Mouse (Mus musculus): ENCODE measurements around the gene Akr1c21.
A peak's percentile ranks its signal among the peaks of the same experiment; 100 is the strongest.
"Not testable (repeated sequence)": the region's sequence is repeated elsewhere in the genome, so short reads cannot be mapped to it uniquely, and the experiment has no call there.

Gene Akr1c21

GRCm38 (mm10) chr13:4573871-4574270 is at the start of gene Akr1c21:
TSS of gene Akr1c21 (plus strand) at chr13:4574075.
- DNase-seq (ENCODE audit: low read depth in 1 of 2, low spot score in 2 of 2): no peak

GRCm38 (mm10) chr13:4559143-4559542 is 14.7 kb upstream of the Akr1c21 start:
- DNase-seq (ENCODE audit: low read depth in 1 of 2, low spot score in 2 of 2): no peak

- no peak for DNase-seq (ENCODE audit: low read depth in 1 of 2, low spot score in 2 of 2)
Measured at GRCm38 (mm10) chr13:4560500-4560899, 13.4 kb upstream of the Akr1c21 start.

DNA sequence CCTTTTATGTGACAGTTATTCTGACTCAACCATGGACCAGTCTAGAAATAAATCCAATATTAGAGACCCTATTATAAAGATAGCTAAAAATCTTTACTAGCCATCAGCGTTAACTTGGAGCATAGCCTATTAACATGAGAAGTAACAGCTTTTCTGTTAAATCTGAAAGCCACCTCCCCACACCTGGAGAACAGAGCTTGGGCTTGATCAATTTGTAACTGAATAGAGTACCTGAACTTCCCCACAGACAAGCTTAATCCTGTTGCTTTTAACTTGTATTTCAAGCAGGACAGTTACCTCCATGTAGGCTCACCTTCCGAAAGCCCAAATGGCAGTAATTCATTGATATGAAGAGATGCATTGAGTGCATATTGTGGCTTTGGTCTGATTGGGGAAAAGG is 7.9 kb upstream of the Akr1c21 start:
- DNase-seq (ENCODE audit: low read depth in 1 of 2, low spot score in 2 of 2): no peak

DNA sequence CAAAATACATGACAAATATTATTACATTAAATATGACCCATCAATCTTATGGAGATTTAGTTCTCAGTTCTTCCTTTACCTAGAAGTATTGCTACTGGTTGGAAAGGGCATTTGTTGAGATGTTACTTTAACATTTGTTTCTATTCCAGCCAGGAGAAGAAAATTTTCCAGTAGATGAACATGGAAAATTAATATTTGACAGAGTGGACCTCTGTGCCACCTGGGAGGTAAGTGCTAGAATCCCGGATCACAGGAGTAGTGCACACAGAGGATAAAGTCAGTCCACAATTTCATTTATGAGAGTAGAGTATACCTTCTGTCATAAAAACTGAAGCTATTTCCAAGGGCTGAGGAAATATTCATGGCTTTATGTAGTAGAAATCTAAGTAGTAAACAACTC is 3.0 kb downstream of the Akr1c21 start:
- DNase-seq (ENCODE audit: low read depth in 1 of 2, low spot score in 2 of 2): no peak

DNA sequence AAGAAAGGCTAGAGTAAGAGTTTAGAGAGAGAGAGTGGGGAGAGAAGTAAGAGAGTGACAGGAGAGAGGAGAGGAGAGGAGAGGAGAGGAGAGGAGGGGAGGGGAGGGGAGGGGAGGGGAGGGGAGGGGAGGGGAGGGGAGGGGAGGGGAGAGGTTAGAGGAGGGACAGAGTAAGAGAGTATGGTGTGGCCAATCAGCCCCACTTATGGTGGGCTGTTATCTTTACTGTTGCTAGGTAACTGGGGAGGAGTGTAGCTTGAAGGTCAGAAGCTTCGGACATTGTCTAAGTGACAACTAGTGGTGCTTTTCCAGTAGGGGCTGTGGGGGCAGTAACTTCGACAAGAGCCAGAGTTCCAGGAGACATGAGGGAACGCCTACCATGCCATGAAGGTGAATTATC is 29.6 kb downstream of the Akr1c21 start:
- DNase-seq (ENCODE audit: low read depth in 1 of 2, low spot score in 2 of 2): not testable (repeated sequence)

DNA sequence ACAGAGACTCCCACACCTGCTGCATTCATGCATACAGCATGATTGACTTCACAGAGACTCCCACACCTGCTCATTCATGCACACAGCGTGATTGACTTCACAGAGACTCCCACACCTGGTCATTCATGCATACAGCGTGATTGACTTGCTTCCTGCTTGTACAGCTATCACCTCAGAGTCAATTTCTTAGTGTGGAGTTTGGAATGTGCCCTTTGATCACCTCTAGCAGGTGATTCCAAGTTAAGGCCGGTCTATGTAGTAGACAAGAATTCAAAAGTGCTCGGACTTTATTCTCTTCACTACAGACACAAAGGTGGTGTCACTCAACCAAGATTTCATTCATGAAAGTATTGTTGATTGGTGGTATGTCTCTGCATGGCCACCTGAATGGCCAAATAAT is 32.9 kb downstream of the Akr1c21 start:
- no peak for DNase-seq (ENCODE audit: low read depth in 1 of 2, low spot score in 2 of 2)

GRCm38 (mm10) chr13:4608530-4608929 is 34.7 kb downstream of the Akr1c21 start:
- DNase-seq (ENCODE audit: low read depth in 1 of 2, low spot score in 2 of 2): no peak

GRCm38 (mm10) chr13:4608961-4609409 is 35.1 kb downstream of the Akr1c21 start, which contains the start of gene Akr1e1:
TSS of gene Akr1e1 (minus strand) at chr13:4609174.
- peak; percentile 27 for DNase-seq (ENCODE audit: low read depth in 1 of 2, low spot score in 2 of 2)

- DNase-seq (ENCODE audit: low read depth in 1 of 2, low spot score in 2 of 2): no peak
Measured at GRCm38 (mm10) chr13:4610902-4611301, 37.0 kb downstream of the Akr1c21 start.

Measured in monocyte, adult 2 months (primary cell).